Mouse (Mus musculus): ENCODE data around the gene Spin2c.

Spin2c gene

DNA sequence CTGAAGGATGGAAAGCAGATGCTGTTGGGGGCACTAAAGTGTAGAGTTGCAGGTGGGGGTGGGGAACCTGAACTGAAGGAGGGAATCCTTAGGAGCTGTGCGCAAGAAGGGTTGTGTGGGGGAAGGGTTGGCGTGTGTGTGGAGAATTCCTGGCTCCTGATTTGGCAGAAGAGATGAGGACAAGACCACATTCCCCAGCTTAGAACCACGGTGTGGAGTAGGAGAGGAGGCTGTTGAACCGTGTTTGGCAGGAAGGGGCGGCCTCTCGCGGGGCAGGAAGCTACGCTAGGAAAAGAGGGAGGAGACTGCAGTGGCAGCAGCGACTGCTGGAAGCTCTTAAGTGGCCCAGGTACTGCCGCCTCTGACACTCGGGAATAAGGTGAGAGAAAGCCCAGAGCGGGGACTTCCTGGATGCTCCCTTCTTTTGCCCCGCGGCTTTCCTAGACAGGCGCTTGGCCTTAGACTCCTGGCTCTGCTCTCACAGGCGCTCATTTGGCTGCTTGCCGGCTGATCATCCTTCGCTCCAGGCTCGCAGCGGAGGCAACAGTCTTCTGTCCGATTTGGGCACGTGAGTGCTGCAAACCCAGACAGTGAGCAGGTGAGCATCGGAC lies at the start of gene Spin2c:
TSS of gene Spin2c (plus strand) at position 275 of the 611 bp plus-strand sequence.
- peak; percentile 76 for DNase-seq

DNA sequence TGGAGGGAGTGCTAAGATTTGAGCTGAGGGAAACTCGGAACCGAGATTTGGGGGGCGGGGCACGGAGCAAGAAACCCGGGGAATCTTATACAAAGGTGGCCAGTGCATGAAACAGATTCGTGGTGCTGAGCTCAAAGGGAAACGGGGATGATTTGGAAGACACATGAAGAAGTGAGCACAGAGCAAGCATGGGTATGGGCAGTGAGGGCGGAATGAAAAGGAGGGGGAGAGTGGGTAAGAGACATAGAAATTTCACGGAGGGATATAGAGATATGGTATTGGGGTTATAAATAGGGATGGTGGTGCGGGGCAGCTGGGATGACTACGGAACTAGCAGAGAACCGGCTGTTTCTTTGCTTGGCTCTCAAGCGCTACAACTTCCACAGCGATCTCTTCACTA lies 581 bp downstream of the Spin2c start:
- DNase-seq: no peak

All from embryo, embryonic 11 days (tissue).